Mouse (Mus musculus) myocyte (in vitro differentiated cells): Measurements from ENCODE around the gene Gm37240. TPM values are rescaled to one million over a fixed set of nuclear protein-coding genes. Genes with fewer than 3 reads are reported as not detected.

Experiments
- H3K27me3 ChIP-seq: one replicate; pipeline ENCODE4 v1.6.1; 2011; ENCODE audit not compliant: control insufficient read depth, insufficient read depth, insufficient read length
- H3K36me3 ChIP-seq: one replicate; pipeline ENCODE4 v1.6.1; 2011; ENCODE audit not compliant: control insufficient read depth, insufficient read depth
- H3K4me2 ChIP-seq: one replicate; pipeline ENCODE4 v1.6.1; 2011; ENCODE audit warnings: low read depth, control low read depth
- H3K4me3 ChIP-seq: one replicate; pipeline ENCODE4 v1.5.1; 2011; ENCODE audit warnings: mild to moderate bottlenecking, control low read depth, moderate library complexity
- H3K79me2 ChIP-seq: one replicate; pipeline ENCODE4 v1.6.1; 2011; ENCODE audit not compliant: control insufficient read depth, insufficient read depth
- H3ac ChIP-seq: one replicate; pipeline ENCODE4 v1.6.1; 2011; ENCODE audit not compliant: control insufficient read depth, insufficient read length
- CEBPB ChIP-seq: IDR thresholded peaks from 2 replicates; pipeline ENCODE4 v1.6.1; 2011; ENCODE audit warnings: mild to moderate bottlenecking, moderate library complexity; ENCODE audit not compliant: poor library complexity, insufficient read depth, severe bottlenecking
- E2F4 ChIP-seq: IDR thresholded peaks from one replicate; pipeline ENCODE4 v1.6.1; 2011; ENCODE audit warnings: mild to moderate bottlenecking, control low read depth, moderate library complexity; ENCODE audit not compliant: insufficient read depth
- MAX ChIP-seq: IDR thresholded peaks from one replicate; pipeline ENCODE4 v1.6.1; 2011; ENCODE audit warnings: low read depth, mild to moderate bottlenecking, control low read depth
- MYOD1 ChIP-seq, 3 experiments: IDR thresholded peaks; one replicate each; pipeline ENCODE4 v1.6.1; 2011; ENCODE audit warnings: control low read depth in 2 of 3, low read depth in 2 of 3, mild to moderate bottlenecking in 2 of 3, moderate library complexity in 1 of 3; ENCODE audit not compliant: insufficient read length in 2 of 3, control insufficient read depth in 1 of 3
- MYOG ChIP-seq, 3 experiments: IDR thresholded peaks; one replicate each; pipeline ENCODE4 v1.6.1; 2011; ENCODE audit warnings: control low read depth in 2 of 3, low read depth in 2 of 3, mild to moderate bottlenecking in 2 of 3; ENCODE audit not compliant: insufficient read length in 2 of 3, control insufficient read depth in 1 of 3, insufficient read depth in 1 of 3
- POLR2A ChIP-seq: IDR thresholded peaks from one replicate; pipeline ENCODE4 v1.6.1; 2011; ENCODE audit warnings: low read depth, mild to moderate bottlenecking, control low read depth, moderate library complexity; ENCODE audit not compliant: insufficient read length
- POLR2AphosphoS2 ChIP-seq: IDR thresholded peaks from one replicate; pipeline ENCODE4 v1.6.1; 2011; ENCODE audit warnings: low read depth, control low read depth; ENCODE audit not compliant: insufficient read length
- REST ChIP-seq: IDR thresholded peaks from one replicate; pipeline ENCODE4 v1.6.1; 2011; ENCODE audit warnings: mild to moderate bottlenecking, control low read depth, moderate library complexity; ENCODE audit not compliant: insufficient read depth, insufficient read length
- SRF ChIP-seq: IDR thresholded peaks from one replicate; pipeline ENCODE4 v1.6.1; 2011; ENCODE audit warnings: low read depth; ENCODE audit not compliant: control insufficient read depth, insufficient read length
- TCF12 ChIP-seq: IDR thresholded peaks from one replicate; pipeline ENCODE4 v1.6.1; 2011; ENCODE audit warnings: mild to moderate bottlenecking, control low read depth; ENCODE audit not compliant: poor library complexity, insufficient read depth, severe bottlenecking
- TCF3 ChIP-seq: IDR thresholded peaks from one replicate; pipeline ENCODE4 v1.6.1; 2011; ENCODE audit warnings: low read depth, control low read depth; ENCODE audit not compliant: insufficient read length
- USF1 ChIP-seq: IDR thresholded peaks from one replicate; pipeline ENCODE4 v1.6.1; 2011; ENCODE audit warnings: low read depth, mild to moderate bottlenecking, control low read depth, moderate library complexity
- polyA plus RNA-seq: library from polyadenylated mRNA; unstranded; fragments of >200 nt; fragmentation: generic; extraction: Trizol; gene quantifications from one replicate; pipeline ENCODE4 v1.2.1, GENCODE M21; 2012; ENCODE audit warnings: missing spikeins

Gm37240 gene
- polyA plus RNA-seq, 1 experiment, result 8.7 TPM

GRCm38 (mm10) chr3:85663826-85664225 is 223.5 kb downstream of the Gm37240 start:
- Histone ChIP-seq H3ac (no peak overlapping the region), H3K4me3 (no peak overlapping the region), H3K4me2 (no peak overlapping the region), H3K36me3 (no peaks in the 10 kb centered on the region), H3K27me3 (no peaks in the 10 kb centered on the region), H3K79me2 (no peaks in the 10 kb centered on the region)
- TF ChIP-seq USF1 (no peak), MYOG (IDR thresholded peaks at IDR 0.05; ENCODE audit: control insufficient read depth in 1 of 3, insufficient read depth in 1 of 3, insufficient read length in 2 of 3, low read depth in 2 of 3) (no peak), REST (no peak), CEBPB (no peak), SRF (no peak), POLR2A (no peak), MYOD1 (IDR thresholded peaks at IDR 0.05; ENCODE audit: control insufficient read depth in 1 of 3, insufficient read length in 2 of 3, low read depth in 2 of 3) (no peak), TCF12 (no peak), MAX (no peak), POLR2AphosphoS2 (no peak)

DNA sequence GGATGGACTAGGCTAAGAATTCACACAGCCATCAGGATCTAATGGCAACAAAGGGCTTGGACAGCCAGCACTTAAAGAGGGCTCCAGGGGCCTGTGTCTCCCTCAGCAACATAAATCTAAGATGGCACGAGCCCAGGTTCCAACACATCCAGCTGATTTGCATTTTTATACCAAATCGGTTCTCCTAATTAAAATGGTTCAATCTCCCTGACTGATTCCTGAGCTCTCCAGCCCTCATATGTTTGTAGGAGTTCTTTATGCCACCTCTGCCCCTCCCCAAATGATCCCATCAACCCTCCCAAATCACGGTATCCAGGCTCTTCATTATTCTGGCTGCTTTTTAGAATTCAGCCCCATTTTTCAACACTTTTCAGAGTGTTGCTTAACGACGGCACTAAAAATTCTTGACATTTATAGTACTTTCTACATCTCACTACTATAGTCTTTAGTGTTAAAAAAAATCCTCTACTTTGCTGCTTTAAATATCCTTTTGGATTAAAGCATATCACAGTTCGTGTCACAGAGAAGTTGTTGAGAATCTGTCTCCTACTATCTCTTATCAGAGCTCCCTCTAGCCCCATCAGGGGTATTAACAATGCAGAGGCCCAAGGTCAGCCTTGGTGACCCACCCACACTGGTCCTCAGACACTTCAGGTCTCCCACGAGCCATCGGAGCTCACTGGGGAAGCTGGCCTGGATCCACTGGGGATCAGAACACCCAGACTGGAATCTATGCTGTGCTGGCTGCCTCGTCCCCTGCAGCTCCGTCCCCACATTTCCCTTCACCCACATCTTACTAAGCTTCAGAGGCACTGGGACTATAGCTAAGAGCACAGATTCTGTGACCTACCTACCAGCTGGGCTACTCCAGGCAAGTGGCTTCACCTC is 225.1 kb downstream of the Gm37240 start:
- no peak overlapping the region for H3ac ChIP-seq
- no peak overlapping the region for H3K4me3 ChIP-seq
- H3K36me3 ChIP-seq, result no peaks in the 10 kb centered on the region
- TF ChIP-seq POLR2AphosphoS2 (no peak), E2F4 (no peak), MYOD1 (IDR thresholded peaks at IDR 0.05; ENCODE audit: control insufficient read depth in 1 of 3, insufficient read length in 2 of 3, low read depth in 2 of 3) (no peak), TCF12 (no peak), REST (no peak), MYOG (IDR thresholded peaks at IDR 0.05; ENCODE audit: control insufficient read depth in 1 of 3, insufficient read depth in 1 of 3, insufficient read length in 2 of 3, low read depth in 2 of 3) (no peak), MAX (no peak), TCF3 (no peak), POLR2A (no peak), USF1 (no peak), CEBPB (no peak), SRF (no peak)
- no peaks in the 10 kb centered on the region for H3K79me2 ChIP-seq
- no peaks in the 10 kb centered on the region for H3K27me3 ChIP-seq
- H3K4me2 ChIP-seq, result no peak overlapping the region

DNA sequence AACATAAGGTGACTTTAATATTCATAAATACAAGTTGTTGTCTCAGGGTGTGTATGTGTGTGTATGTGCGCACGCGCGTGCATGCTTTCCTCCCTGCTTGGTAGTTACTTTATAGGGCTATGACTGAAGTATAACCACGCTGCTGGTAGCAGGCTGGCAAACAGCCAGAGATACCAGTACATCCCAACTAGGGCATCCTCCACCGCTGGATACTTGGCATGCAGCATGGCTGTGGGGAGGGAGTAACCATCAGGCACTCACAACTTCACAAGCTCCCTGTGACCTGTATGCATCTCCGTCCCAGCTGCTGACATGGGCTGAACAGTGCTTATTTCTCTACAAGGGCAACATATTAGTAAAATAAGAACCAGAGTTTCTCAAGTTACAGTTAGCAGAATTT is 227.6 kb downstream of the Gm37240 start:
- Histone ChIP-seq H3K4me2 (no peak overlapping the region), H3ac (no peak overlapping the region), H3K4me3 (no peak overlapping the region), H3K27me3 (no peaks in the 10 kb centered on the region), H3K79me2 (no peaks in the 10 kb centered on the region), H3K36me3 (no peaks in the 10 kb centered on the region)
- TF ChIP-seq REST, result no peak
- TF ChIP-seq E2F4, result no peak
- no peak for TF ChIP-seq CEBPB
- no peak for TF ChIP-seq MAX
- TF ChIP-seq MYOD1 (IDR thresholded peaks at IDR 0.05; ENCODE audit: control insufficient read depth in 1 of 3, insufficient read length in 2 of 3, low read depth in 2 of 3), result no peak
- TF ChIP-seq USF1, result no peak
- no peak for TF ChIP-seq POLR2A
- TF ChIP-seq MYOG (IDR thresholded peaks at IDR 0.05; ENCODE audit: control insufficient read depth in 1 of 3, insufficient read depth in 1 of 3, insufficient read length in 2 of 3, low read depth in 2 of 3), result no peak
- TF ChIP-seq TCF12, result no peak
- TF ChIP-seq TCF3, result no peak
- no peak for TF ChIP-seq POLR2AphosphoS2
- no peak for TF ChIP-seq SRF

DNA sequence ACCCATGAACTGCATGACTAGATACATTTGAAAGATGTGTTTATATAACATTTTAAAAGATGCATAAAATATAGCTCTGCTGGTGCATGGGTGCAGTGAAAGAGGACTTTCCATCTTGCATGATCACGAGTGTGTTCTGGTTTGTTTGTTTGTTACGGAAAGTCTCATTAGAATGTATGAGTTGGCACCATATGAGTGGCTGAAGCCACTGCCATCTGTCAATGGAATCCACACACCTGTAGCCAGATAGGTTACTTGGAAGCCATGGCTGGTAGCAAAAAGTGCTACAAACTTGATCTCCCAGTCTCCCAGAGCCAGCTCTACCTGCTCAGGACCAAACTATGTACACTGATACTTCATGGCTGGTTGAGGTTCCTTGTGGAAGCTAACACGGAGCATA is 231.8 kb downstream of the Gm37240 start:
- H3K79me2 ChIP-seq, result no peaks in the 10 kb centered on the region
- no peak overlapping the region for H3K4me3 ChIP-seq
- H3K36me3 ChIP-seq, result no peaks in the 10 kb centered on the region
- H3K4me2 ChIP-seq, result no peak overlapping the region
- no peak overlapping the region for H3ac ChIP-seq
- no peaks in the 10 kb centered on the region for H3K27me3 ChIP-seq
- TF ChIP-seq MYOD1 (IDR thresholded peaks at IDR 0.05; ENCODE audit: control insufficient read depth in 1 of 3, insufficient read length in 2 of 3, low read depth in 2 of 3), result no peak
- TF ChIP-seq MYOG (IDR thresholded peaks at IDR 0.05; ENCODE audit: control insufficient read depth in 1 of 3, insufficient read depth in 1 of 3, insufficient read length in 2 of 3, low read depth in 2 of 3), result no peak
- TF ChIP-seq CEBPB, result no peak
- no peak for TF ChIP-seq E2F4
- TF ChIP-seq USF1, result no peak
